Mouse (Mus musculus): Measurements from ENCODE around the gene Ptprc.

- no peak for TF ChIP-seq CTCF (IDR thresholded peaks at IDR 0.05; ENCODE audit: extremely low read depth, insufficient read length, insufficient replicate concordance, low read depth, low read length)
- no peak for TF ChIP-seq POLR2A (IDR thresholded peaks at IDR 0.05; ENCODE audit: low read depth, low read length)
Measured at GRCm38 (mm10) chr1:138119895-138120294, 55.6 kb downstream of the Ptprc start.

All from small intestine, adult 2 months (tissue).